Mouse (Mus musculus): ENCODE results near the gene Abca12. TPM values are rescaled to one million over a fixed set of nuclear protein-coding genes. Genes with fewer than 3 reads are reported as not detected.

The Abca12 gene
- total RNA-seq, 2 experiments from 2014 or later: 0.16 to 0.19 TPM

- no peak for DNase-seq (ENCODE audit: low spot score in 2 of 2)
These were observed 218.5 kb downstream of the Abca12 start for GRCm38 (mm10) chr1:71196191-71196590.

- no peak for DNase-seq (ENCODE audit: low spot score in 2 of 2)
These were observed 219.4 kb downstream of the Abca12 start for GRCm38 (mm10) chr1:71195333-71195732.

GRCm38 (mm10) chr1:71193931-71194330 lies 220.8 kb downstream of the Abca12 start:
- DNase-seq (ENCODE audit: low spot score in 2 of 2): no peak

Other genes starting within 250 kb of the Abca12 start
- gene Atic, start 142.2 kb upstream of the Abca12 start, total RNA-seq (2021): 10 to 100 TPM; 35.3 to 36.5 TPM
- gene Fn1, start 238.3 kb upstream of the Abca12 start, total RNA-seq (2021): 10 to 100 TPM; 42.0 to 45.8 TPM

Measured in left cerebral cortex, adult 18-20 months (tissue).